14 mouse cellular contexts compared by ENCODE assay signal in the genomic region with DNA sequence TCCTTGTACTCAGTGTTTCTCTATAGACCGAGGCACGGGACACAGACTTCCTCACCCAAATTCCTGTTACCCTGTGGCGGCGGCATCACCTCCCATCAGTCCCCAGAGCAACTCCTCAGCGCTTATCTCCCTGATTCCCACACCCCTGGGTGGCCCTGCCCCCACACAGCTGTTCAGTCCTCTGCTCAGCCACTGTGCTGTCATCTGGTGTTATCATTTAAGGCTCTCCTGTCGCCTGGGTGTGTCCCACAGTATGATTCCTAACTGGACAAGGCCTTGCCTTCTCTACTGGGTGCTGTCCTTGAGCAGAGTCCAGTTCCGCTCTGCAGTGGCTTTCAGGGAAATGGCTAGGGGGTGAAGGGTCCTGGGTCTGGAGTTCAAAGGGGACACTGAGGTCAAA. TPM values are rescaled to one million over a fixed set of nuclear protein-coding genes. Genes with fewer than 3 reads are reported as not detected.
A peak's percentile ranks its signal among the peaks of the same experiment; 100 is the strongest.
DNase-seq lines count a peak whose midpoint lies in the region; ATAC-seq and TF ChIP-seq lines count a peak whose summit lies in the region.
"Had no signal": no experiment of that assay in that cellular context is flagged by ENCODE, and none has a peak within 500 bp of the region (broad histone marks: within the 10 kb centered on the region; RNA-seq: fewer than 3 reads in every experiment).

No protein-coding gene starts in this region.

- intact Hi-C loops in heart, postnatal 14 days (cut with DNase I), result loop anchor here (10.0 kb wide), 2 partner anchors 46 to 166 kb away; no protein-coding TSS in a partner anchor

- no peak for TF ChIP-seq POLR2A in myocyte (IDR thresholded peaks at IDR 0.05; ENCODE audit: insufficient read length, low read depth)

- no peak overlapping the region for H3ac ChIP-seq in myocyte (ENCODE audit: control insufficient read depth, insufficient read length)

- DNase-seq in adrenal gland, postnatal 10 days, result peak; percentile 37
- DNase-seq in adrenal gland, postnatal 25 days, result no peak
- peak; percentile 68 for DNase-seq in c-Kit-negative CD71-positive TER-119-positive erythroid progenitor cells, embryonic 14.5 days (ENCODE audit: low read depth, low spot score)
- DNase-seq in heart, postnatal 14 days, result peak; percentile 6 to 17
- no peak for DNase-seq in right cerebral cortex, postnatal 14 days
- DNase-seq in lung, adult 18-20 months, result no peak
- DNase-seq: cerebellum, adult 11-12 months; kidney, adult 8-10 months; lung, postnatal 4 days had no signal

- no peaks in the 10 kb centered on the region for H3K27me3 ChIP-seq in myocyte (ENCODE audit: control insufficient read depth, insufficient read depth, insufficient read length)
- H3K27me3 ChIP-seq: heart, embryonic 15.5 days; Patski had no signal

- H3K4me2 ChIP-seq in myocyte (ENCODE audit: low read depth), result peak overlapping the region; percentile 25
- H3K4me2 ChIP-seq: heart, embryonic 15.5 days had no signal

- no peaks in the 10 kb centered on the region for H3K79me2 ChIP-seq in myocyte (ENCODE audit: control insufficient read depth, insufficient read depth)

- H3K36me3 ChIP-seq in myocyte (ENCODE audit: control insufficient read depth, insufficient read depth), result peaks cover 11% of the 10 kb centered on the region

- H3K4me3 ChIP-seq in myocyte, result no peak overlapping the region
- H3K4me3 ChIP-seq: heart, embryonic 15.5 days had no signal

- ATAC-seq in granulocyte monocyte progenitor cell, adult 5-6 weeks (replicated peaks; ENCODE audit: poor library complexity, severe bottlenecking), result no peak
- ATAC-seq: Patski had no signal

TF ChIP-seq in myocyte, 11 proteins besides CTCF, POLR2A, EP300 and RAD21:
- TF ChIP-seq MYOG (IDR thresholded peaks at IDR 0.05; ENCODE audit: control insufficient read depth in 1 of 3, insufficient read depth in 1 of 3, insufficient read length in 2 of 3, low read depth in 2 of 3) (peak; percentile 89 to 98 (median 92)), CEBPB (IDR thresholded peaks at IDR 0.05; ENCODE audit: insufficient read depth, poor library complexity, severe bottlenecking) (no peak), POLR2AphosphoS2 (IDR thresholded peaks at IDR 0.05; ENCODE audit: insufficient read length, low read depth) (peak; percentile 23), MAX (IDR thresholded peaks at IDR 0.05; ENCODE audit: low read depth) (no peak), MYOD1 (IDR thresholded peaks at IDR 0.05; ENCODE audit: control insufficient read depth in 1 of 3, insufficient read length in 2 of 3, low read depth in 2 of 3) (peak; percentile 85 to 99 (median 93)), E2F4 (IDR thresholded peaks at IDR 0.05; ENCODE audit: insufficient read depth) (no peak), TCF3 (IDR thresholded peaks at IDR 0.05; ENCODE audit: insufficient read length, low read depth) (peak; percentile 80), REST (IDR thresholded peaks at IDR 0.05; ENCODE audit: insufficient read depth, insufficient read length) (no peak), TCF12 (IDR thresholded peaks at IDR 0.05; ENCODE audit: insufficient read depth, poor library complexity, severe bottlenecking) (peak; percentile 80), USF1 (IDR thresholded peaks at IDR 0.05; ENCODE audit: low read depth) (no peak)
TF ChIP-seq in myocyte: peak in this region for 5.

RNA-seq across cellular contexts. Expression of gene Xrcc6, which starts 2.9 kb away (rescaled TPM):
- total RNA-seq in adrenal gland, postnatal 10 days (2021), result 100 to 1,000 TPM; 122 to 139 TPM
- total RNA-seq in adrenal gland, postnatal 25 days (2021), result 81.4 and 102 TPM in 2 replicates
- 10 to 100 TPM; 20.4 to 27.0 TPM for total RNA-seq in heart, postnatal 14 days (2021)
- polyA plus RNA-seq in myocyte (2012; fragmentation: generic; extraction: Trizol), result 46.3 TPM
- total RNA-seq in granulocyte monocyte progenitor cell, adult 5-6 weeks (2014; fragmentation: Nextera tagmentation), result 104 and 120 TPM in 2 replicates
- 234 and 250 TPM in 2 replicates for total RNA-seq in granulocyte monocyte progenitor cell, adult 5-6 weeks (2017)

RNA-seq across cellular contexts. Expression of gene 1700029P11Rik, which starts 10.2 kb away (rescaled TPM):
- not detected for total RNA-seq in adrenal gland, postnatal 10 days (2021)
- total RNA-seq in adrenal gland, postnatal 25 days (2021), result not detected in 2 replicates
- total RNA-seq in heart, postnatal 14 days (2021), result not detected
- not detected for polyA plus RNA-seq in myocyte (2012; fragmentation: generic; extraction: Trizol)
- not detected in 2 replicates for total RNA-seq in granulocyte monocyte progenitor cell, adult 5-6 weeks (2014; fragmentation: Nextera tagmentation)
- not detected in 2 replicates for total RNA-seq in granulocyte monocyte progenitor cell, adult 5-6 weeks (2017)
- total RNA-seq: left cerebral cortex, adult 18-20 months had no signal
- polyA plus RNA-seq: heart, embryonic 15.5 days; Patski had no signal

RNA-seq across cellular contexts. Expression of gene Pmm1, which starts 29.8 kb away (rescaled TPM):
- total RNA-seq in adrenal gland, postnatal 10 days (2021), result 10 to 100 TPM; 81.4 to 94.8 TPM
- total RNA-seq in adrenal gland, postnatal 25 days (2021), result 70.2 and 103 TPM in 2 replicates
- 10 to 100 TPM; 23.0 to 28.8 TPM for total RNA-seq in heart, postnatal 14 days (2021)
- 104 TPM for polyA plus RNA-seq in myocyte (2012; fragmentation: generic; extraction: Trizol)
- total RNA-seq in granulocyte monocyte progenitor cell, adult 5-6 weeks (2014; fragmentation: Nextera tagmentation), result 32.6 and 32.7 TPM in 2 replicates
- 19.5 and 21.2 TPM in 2 replicates for total RNA-seq in granulocyte monocyte progenitor cell, adult 5-6 weeks (2017)

RNA-seq across cellular contexts. Expression of gene Desi1, which starts 43.1 kb away (rescaled TPM):
- total RNA-seq in adrenal gland, postnatal 10 days (2021), result 10 to 100 TPM; 51.9 to 60.3 TPM
- total RNA-seq in adrenal gland, postnatal 25 days (2021), result 80.3 and 81.7 TPM in 2 replicates
- total RNA-seq in heart, postnatal 14 days (2021), result 10 to 100 TPM; 22.6 to 27.9 TPM
- polyA plus RNA-seq in myocyte (2012; fragmentation: generic; extraction: Trizol), result 47.6 TPM
- 26.3 and 34.9 TPM in 2 replicates for total RNA-seq in granulocyte monocyte progenitor cell, adult 5-6 weeks (2014; fragmentation: Nextera tagmentation)
- 6.0 and 8.3 TPM in 2 replicates for total RNA-seq in granulocyte monocyte progenitor cell, adult 5-6 weeks (2017)

RNA-seq across cellular contexts. Expression of gene Csdc2, which starts 54.0 kb away (rescaled TPM):
- total RNA-seq in adrenal gland, postnatal 10 days (2021), result 10 to 100 TPM; 16.9 to 27.9 TPM
- 9.9 and 20.0 TPM in 2 replicates for total RNA-seq in adrenal gland, postnatal 25 days (2021)
- 10 to 100 TPM; 39.6 to 60.9 TPM for total RNA-seq in heart, postnatal 14 days (2021)
- polyA plus RNA-seq in myocyte (2012; fragmentation: generic; extraction: Trizol), result 38.3 TPM
- total RNA-seq in granulocyte monocyte progenitor cell, adult 5-6 weeks (2014; fragmentation: Nextera tagmentation), result not detected in 2 replicates
- total RNA-seq in granulocyte monocyte progenitor cell, adult 5-6 weeks (2017), result not detected in 2 replicates

Comparison
In these comparisons a context has a peak if more than half of its experiments do, and no peak if none do; other contexts are left out.
1. DNase-seq: peak in adrenal gland, postnatal 10 days (single experiment), c-Kit-negative CD71-positive TER-119-positive erythroid progenitor cells, embryonic 14.5 days (single experiment) and heart, postnatal 14 days (2 of 2); none in adrenal gland, postnatal 25 days (single experiment), right cerebral cortex, postnatal 14 days (single experiment) and lung, adult 18-20 months (0 of 2).